Mouse (Mus musculus) CD4-positive helper T cell, adult 2 months (primary cell): Measurements from ENCODE around the gene Stam.
"Not testable (repeated sequence)": the region's sequence is repeated elsewhere in the genome, so short reads cannot be mapped to it uniquely, and the experiment has no call there.

ENCODE experiments used
- DNase-seq: peaks from one replicate; pipeline ENCODE4 v3.0.0-alpha.2; 2012; ENCODE audit warnings: low read depth, missing footprints, low spot score

Stam gene

DNA sequence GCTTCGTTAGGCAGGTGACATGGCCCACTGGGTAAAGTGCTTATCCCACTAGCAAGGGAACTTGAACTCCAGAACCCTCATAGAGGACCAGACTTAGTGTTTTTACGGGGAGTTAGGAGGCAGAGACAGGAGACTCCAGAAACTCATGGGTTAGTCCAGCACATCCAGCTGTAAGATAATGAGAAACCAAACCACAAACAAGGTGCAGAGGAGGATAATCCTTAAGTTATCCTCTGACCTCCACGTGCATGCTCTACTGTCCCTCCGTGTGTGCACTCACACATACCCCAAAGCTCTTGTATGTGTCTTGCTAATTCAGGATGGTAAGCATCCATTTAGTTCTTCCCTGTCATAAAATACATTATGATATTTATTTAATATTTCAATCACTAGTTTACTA is 117.7 kb downstream of the Stam start:
- no peak for DNase-seq

DNA sequence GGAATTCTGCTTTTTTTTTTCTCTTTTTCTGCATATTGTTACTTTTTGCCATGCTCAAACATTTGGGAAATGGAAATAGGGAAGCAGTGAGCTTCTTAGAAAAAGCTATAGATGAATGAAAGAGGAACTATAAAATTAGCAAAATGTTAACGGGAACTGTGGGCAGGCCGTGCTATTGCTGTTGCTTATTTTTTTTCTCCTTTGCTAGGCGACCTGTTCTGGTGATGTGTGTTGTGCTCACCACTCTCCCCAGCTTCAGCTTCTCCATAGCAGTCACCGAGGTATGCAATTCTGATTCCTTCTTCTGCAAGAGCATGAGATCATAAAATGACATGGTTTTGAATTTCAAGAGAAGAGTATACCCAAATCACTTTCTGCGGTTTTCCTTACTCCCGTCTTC is 118.1 kb downstream of the Stam start:
- DNase-seq, result no peak

DNA sequence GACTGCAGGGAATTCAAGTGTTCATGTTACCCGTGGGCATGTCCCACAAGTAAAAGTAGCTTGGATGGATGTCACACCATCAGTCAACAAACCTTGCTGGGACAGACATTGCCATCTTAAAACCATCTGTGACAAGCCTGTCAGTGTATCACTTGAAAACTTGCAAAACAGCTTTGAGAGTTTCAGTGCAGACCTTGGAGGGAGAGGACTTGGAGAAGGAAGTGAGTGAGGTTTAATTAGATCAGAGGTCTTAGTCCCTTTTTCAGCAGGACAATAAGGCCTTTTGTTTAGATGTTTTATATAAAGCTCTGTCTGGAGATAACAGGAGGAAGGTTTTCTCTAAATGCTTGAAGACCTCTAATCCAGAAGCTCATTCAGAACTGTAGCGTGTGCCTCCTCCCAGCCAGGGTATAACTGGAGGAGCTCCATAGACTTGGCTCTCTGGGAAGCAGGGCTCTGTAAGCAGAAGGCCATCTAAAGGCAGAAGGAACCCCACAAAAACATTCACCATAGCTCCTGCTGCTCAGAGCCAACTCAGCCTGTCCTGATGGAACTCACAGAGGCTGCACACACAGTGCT is 124.5 kb downstream of the Stam start:
- not testable (repeated sequence) for DNase-seq
